Mouse (Mus musculus): ENCODE measurements around the gene Ankrd13d. TPM values are rescaled to one million over a fixed set of nuclear protein-coding genes. Genes with fewer than 3 reads are reported as not detected.

Ankrd13d gene
- polyA plus RNA-seq, 1 experiment from 2014 or later: 7.5 TPM

GRCm38 (mm10) chr19:4304871-4305321 lies 22.0 kb upstream of the Ankrd13d start:
- Histone ChIP-seq H3K9me3 (ENCODE audit: control insufficient read depth, low read length) (no peaks in the 10 kb centered on the region), H3K4me1 (ENCODE audit: control insufficient read depth, insufficient read depth, low read length) (peaks cover 46% of the 10 kb centered on the region), H3K27ac (replicated peaks; ENCODE audit: low read depth, low read length) (no peak overlapping the region), H3K4me2 (ENCODE audit: low read depth, severe bottlenecking) (peak overlapping the region; percentile 71), H3K4me3 (ENCODE audit: low read depth, low read length) (peak overlapping the region; percentile 68), H3K9ac (ENCODE audit: low read length) (no peak overlapping the region), H3K27me3 (ENCODE audit: control insufficient read depth, insufficient read depth, low read length) (no peaks in the 10 kb centered on the region), H3K36me3 (ENCODE audit: control insufficient read depth, insufficient read depth, low read length) (no peaks in the 10 kb centered on the region)
- 60% methylated on average over 4 of the region's 4 CpGs for WGBS
- DNase-seq (ENCODE audit: low spot score) (no peak), ATAC-seq (ENCODE audit: insufficient number of reproducible peaks, low FRiP score, low TSS enrichment, low read depth) (no peak)

GRCm38 (mm10) chr19:4304251-4304821 lies 21.4 kb upstream of the Ankrd13d start:
- 75% methylated on average over 5 of the region's 5 CpGs for WGBS
- 0 out of 2 replicates have a peak overlapping the region, but pooled peaks have one; percentile 12 for H3K9ac ChIP-seq (ENCODE audit: low read length)
- H3K4me1 ChIP-seq (ENCODE audit: control insufficient read depth, insufficient read depth, low read length): peaks cover 46% of the 10 kb centered on the region
- H3K9me3 ChIP-seq (ENCODE audit: control insufficient read depth, low read length): no peaks in the 10 kb centered on the region
- H3K4me3 ChIP-seq (ENCODE audit: low read depth, low read length): 0 out of 2 replicates have a peak overlapping the region, but pooled peaks have one; percentile 68
- H3K27me3 ChIP-seq (ENCODE audit: control insufficient read depth, insufficient read depth, low read length): no peaks in the 10 kb centered on the region
- no peak overlapping the region for H3K27ac ChIP-seq (replicated peaks; ENCODE audit: low read depth, low read length)
- ATAC-seq (ENCODE audit: insufficient number of reproducible peaks, low FRiP score, low TSS enrichment, low read depth) (no peak), DNase-seq (ENCODE audit: low spot score) (no peak)
- H3K36me3 ChIP-seq (ENCODE audit: control insufficient read depth, insufficient read depth, low read length): no peaks in the 10 kb centered on the region; the same call in 1 of the 2 replicates
- peak overlapping the region; percentile 71 for H3K4me2 ChIP-seq (ENCODE audit: low read depth, severe bottlenecking)

DNA sequence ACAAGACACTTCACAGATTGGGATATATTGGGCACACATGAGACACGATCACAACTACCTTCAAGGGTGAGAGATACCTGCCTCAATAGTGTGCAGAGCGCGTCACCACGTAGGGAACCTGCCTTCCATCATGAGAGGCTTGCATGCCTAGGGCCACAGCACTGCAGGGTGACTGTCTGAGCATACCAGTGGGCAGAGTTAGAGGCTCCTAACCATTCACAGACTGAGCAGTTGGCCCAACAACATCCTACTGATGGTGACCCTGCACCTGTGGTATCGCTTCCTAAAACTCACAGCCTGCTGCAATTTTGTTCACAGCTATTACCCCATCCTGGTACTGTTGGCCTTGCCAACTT lies 20.7 kb upstream of the Ankrd13d start:
- Histone ChIP-seq H3K4me2 (ENCODE audit: low read depth, severe bottlenecking) (no peak overlapping the region), H3K4me3 (ENCODE audit: low read depth, low read length) (no peak overlapping the region), H3K36me3 (ENCODE audit: control insufficient read depth, insufficient read depth, low read length) (no peaks in the 10 kb centered on the region; the same call in 1 of the 2 replicates), H3K4me1 (ENCODE audit: control insufficient read depth, insufficient read depth, low read length) (peaks cover 46% of the 10 kb centered on the region), H3K27ac (replicated peaks; ENCODE audit: low read depth, low read length) (no peak overlapping the region), H3K27me3 (ENCODE audit: control insufficient read depth, insufficient read depth, low read length) (no peaks in the 10 kb centered on the region), H3K9ac (ENCODE audit: low read length) (no peak overlapping the region), H3K9me3 (ENCODE audit: control insufficient read depth, low read length) (no peaks in the 10 kb centered on the region)
- 92% methylated on average over 5 of the region's 5 CpGs for WGBS
- ATAC-seq (ENCODE audit: insufficient number of reproducible peaks, low FRiP score, low TSS enrichment, low read depth): no peak
- DNase-seq (ENCODE audit: low spot score): no peak

DNA sequence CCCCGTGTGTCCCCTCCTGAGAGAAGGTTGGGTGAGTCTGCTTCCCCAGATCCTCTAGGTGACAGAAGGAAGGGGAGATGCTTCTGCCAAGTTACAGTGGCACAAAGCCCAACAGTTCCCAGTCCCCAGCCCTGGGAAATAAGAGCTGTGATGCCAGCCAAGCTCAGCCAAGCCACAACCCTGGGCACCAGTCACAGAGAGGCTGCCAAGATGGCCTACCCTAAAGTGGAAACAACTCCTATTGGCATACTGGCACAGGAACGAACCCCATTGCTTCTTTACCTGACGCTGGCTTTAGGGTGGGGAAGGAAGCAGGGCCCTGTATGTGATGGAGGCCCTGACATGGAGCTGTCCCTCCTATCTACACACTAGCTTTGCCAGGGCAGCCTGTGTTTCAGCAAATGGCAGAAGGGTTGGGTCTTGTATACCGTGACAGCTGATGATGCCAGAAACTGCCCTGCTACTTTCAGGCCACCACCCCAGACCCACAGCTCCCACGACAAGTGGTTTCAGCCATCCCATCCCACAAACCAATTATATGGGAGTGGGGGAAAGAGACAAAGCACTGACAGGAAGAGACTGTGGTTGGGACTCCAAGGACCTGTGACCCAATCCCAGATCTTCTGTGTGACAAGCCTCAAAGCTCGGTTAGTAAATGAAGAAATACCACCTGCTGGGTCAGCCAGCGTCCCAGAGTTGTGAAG lies 20.2 kb upstream of the Ankrd13d start:
- ATAC-seq (ENCODE audit: insufficient number of reproducible peaks, low FRiP score, low TSS enrichment, low read depth): no peak
- Histone ChIP-seq H3K9ac (ENCODE audit: low read length) (no peak overlapping the region), H3K27ac (replicated peaks; ENCODE audit: low read depth, low read length) (no peak overlapping the region), H3K36me3 (ENCODE audit: control insufficient read depth, insufficient read depth, low read length) (no peaks in the 10 kb centered on the region; the same call in 1 of the 2 replicates), H3K4me2 (ENCODE audit: low read depth, severe bottlenecking) (no peak overlapping the region), H3K27me3 (ENCODE audit: control insufficient read depth, insufficient read depth, low read length) (no peaks in the 10 kb centered on the region), H3K9me3 (ENCODE audit: control insufficient read depth, low read length) (no peaks in the 10 kb centered on the region), H3K4me3 (ENCODE audit: low read depth, low read length) (no peak overlapping the region), H3K4me1 (ENCODE audit: control insufficient read depth, insufficient read depth, low read length) (peaks cover 46% of the 10 kb centered on the region)
- WGBS: 75% methylated on average over 7 of the region's 7 CpGs
- DNase-seq (ENCODE audit: low spot score): no peak

DNA sequence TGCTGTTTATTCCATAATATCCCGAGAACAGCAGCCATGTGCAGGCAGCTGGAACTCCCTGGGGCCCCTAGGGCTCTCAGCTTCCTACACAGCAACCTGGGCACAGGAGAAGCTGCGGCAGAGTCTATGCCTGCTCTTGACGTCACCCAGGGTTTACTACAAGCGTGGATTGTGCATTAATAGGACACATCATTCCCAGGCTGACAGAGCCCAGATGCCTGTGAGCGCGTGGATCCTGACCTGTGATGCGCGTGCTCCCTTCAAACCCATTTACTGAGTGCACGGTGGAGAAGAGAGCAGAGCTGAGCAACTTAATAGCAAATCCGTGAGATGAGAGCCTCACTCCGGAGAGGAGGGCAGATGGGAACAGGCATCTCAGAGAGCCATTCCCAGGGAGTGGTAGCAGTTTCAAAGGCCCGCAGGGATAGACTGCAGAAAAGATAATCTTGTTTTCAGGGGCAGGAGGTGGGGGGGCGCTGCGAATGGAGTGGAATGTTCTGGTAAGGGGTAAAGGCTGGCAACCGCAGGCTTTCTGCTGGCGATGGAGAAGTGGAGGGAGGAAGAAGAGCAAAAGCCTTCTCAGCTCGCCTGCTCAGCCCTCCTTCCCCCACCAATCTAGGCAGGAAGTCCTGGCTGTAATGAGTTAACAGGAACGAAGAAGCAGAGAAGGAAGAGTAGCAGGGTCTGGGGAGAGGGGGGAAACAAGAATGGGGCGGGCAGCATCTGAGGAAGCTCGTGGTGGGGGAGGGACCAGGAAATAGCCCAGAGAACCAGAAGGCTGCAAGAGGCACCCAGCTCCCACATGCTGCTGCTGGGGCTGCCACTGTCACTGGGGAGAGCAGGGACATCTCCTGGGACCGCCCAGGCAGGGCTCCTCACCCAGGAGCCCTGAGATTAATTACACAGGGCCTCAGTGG lies 19.1 kb upstream of the Ankrd13d start:
- Histone ChIP-seq H3K9ac (ENCODE audit: low read length) (peak overlapping the region; percentile 40), H3K4me2 (ENCODE audit: low read depth, severe bottlenecking) (peak overlapping the region; percentile 32; the same call in 1 of the 2 replicates), H3K9me3 (ENCODE audit: control insufficient read depth, low read length) (no peaks in the 10 kb centered on the region), H3K4me1 (ENCODE audit: control insufficient read depth, insufficient read depth, low read length) (peaks cover 46% of the 10 kb centered on the region), H3K27me3 (ENCODE audit: control insufficient read depth, insufficient read depth, low read length) (no peaks in the 10 kb centered on the region), H3K36me3 (ENCODE audit: control insufficient read depth, insufficient read depth, low read length) (no peaks in the 10 kb centered on the region; the same call in 1 of the 2 replicates), H3K4me3 (ENCODE audit: low read depth, low read length) (no peak overlapping the region), H3K27ac (replicated peaks; ENCODE audit: low read depth, low read length) (peak overlapping the region; percentile 69; the same call in 1 of the 2 replicates)
- peak; percentile 42 for DNase-seq (ENCODE audit: low spot score)
- no peak for ATAC-seq (ENCODE audit: insufficient number of reproducible peaks, low FRiP score, low TSS enrichment, low read depth)
- WGBS: 28% methylated on average over 21 of the region's 21 CpGs

GRCm38 (mm10) chr19:4300852-4301734 lies 18.2 kb upstream of the Ankrd13d start:
- H3K9ac ChIP-seq (ENCODE audit: low read length): no peak overlapping the region
- no peaks in the 10 kb centered on the region; the same call in 1 of the 2 replicates for H3K36me3 ChIP-seq (ENCODE audit: control insufficient read depth, insufficient read depth, low read length)
- peaks cover 43% of the 10 kb centered on the region for H3K4me1 ChIP-seq (ENCODE audit: control insufficient read depth, insufficient read depth, low read length)
- H3K9me3 ChIP-seq (ENCODE audit: control insufficient read depth, low read length): no peaks in the 10 kb centered on the region
- no peak for ATAC-seq (ENCODE audit: insufficient number of reproducible peaks, low FRiP score, low TSS enrichment, low read depth)
- DNase-seq (ENCODE audit: low spot score): no peak
- H3K27ac ChIP-seq (replicated peaks; ENCODE audit: low read depth, low read length): peak overlapping the region; percentile 69; the same call in 1 of the 2 replicates
- H3K27me3 ChIP-seq (ENCODE audit: control insufficient read depth, insufficient read depth, low read length): no peaks in the 10 kb centered on the region
- WGBS: 70% methylated on average over 11 of the region's 11 CpGs
- peak overlapping the region; percentile 10; the same call in 1 of the 2 replicates for H3K4me2 ChIP-seq (ENCODE audit: low read depth, severe bottlenecking)
- no peak overlapping the region for H3K4me3 ChIP-seq (ENCODE audit: low read depth, low read length)

- WGBS: 41% methylated on average over 7 of the region's 7 CpGs
- Histone ChIP-seq H3K27ac (replicated peaks; ENCODE audit: low read depth, low read length) (no peak overlapping the region), H3K4me2 (ENCODE audit: low read depth, severe bottlenecking) (no peak overlapping the region), H3K4me3 (ENCODE audit: low read depth, low read length) (no peak overlapping the region), H3K36me3 (ENCODE audit: control insufficient read depth, insufficient read depth, low read length) (no peaks in the 10 kb centered on the region; the same call in 1 of the 2 replicates), H3K4me1 (ENCODE audit: control insufficient read depth, insufficient read depth, low read length) (peaks cover 43% of the 10 kb centered on the region), H3K9ac (ENCODE audit: low read length) (no peak overlapping the region), H3K27me3 (ENCODE audit: control insufficient read depth, insufficient read depth, low read length) (no peaks in the 10 kb centered on the region), H3K9me3 (ENCODE audit: control insufficient read depth, low read length) (no peaks in the 10 kb centered on the region)
- ATAC-seq (ENCODE audit: insufficient number of reproducible peaks, low FRiP score, low TSS enrichment, low read depth) (no peak), DNase-seq (ENCODE audit: low spot score) (no peak)
These were observed 17.4 kb upstream of the Ankrd13d start for GRCm38 (mm10) chr19:4300271-4300704.
